Mouse (Mus musculus) urinary bladder, postnatal 36 days (tissue): ENCODE measurements around the gene Gpr137.
A peak's percentile ranks its signal among the peaks of the same experiment; 100 is the strongest.

Experiments used
- DNase-seq, 2 experiments: peaks; one replicate each; pipeline ENCODE4 v3.0.0; 2022; ENCODE audit warnings: low spot score in 2 of 2, mixed read lengths in 1 of 2

The Gpr137 gene

GRCm38 (mm10) chr19:6941372-6942248 lies 670 bp downstream of the Gpr137 start, which contains the start of gene Bad:
Bad (plus strand) TSS chr19:6941861.
- DNase-seq = peak; percentile 92 to 94

GRCm38 (mm10) chr19:6940396-6941351 lies 1.6 kb downstream of the Gpr137 start:
- DNase-seq = no peak

- no peak for DNase-seq
Observed at GRCm38 (mm10) chr19:6939106-6940002, 2.9 kb downstream of the Gpr137 start.

- no peak for DNase-seq
Observed at GRCm38 (mm10) chr19:6937541-6938465, 4.5 kb downstream of the Gpr137 start.

- DNase-seq = no peak
Observed at GRCm38 (mm10) chr19:6936299-6936698, 6.0 kb downstream of the Gpr137 start.

- no peak for DNase-seq
Observed at GRCm38 (mm10) chr19:6934195-6934977, 7.9 kb downstream of the Gpr137 start, which contains the start of gene Kcnk4. Kcnk4 (minus strand) TSS chr19:6934515.

- DNase-seq = no peak
Observed at GRCm38 (mm10) chr19:6933436-6934194, 8.7 kb downstream of the Gpr137 start.

GRCm38 (mm10) chr19:6933102-6933435 lies 9.2 kb downstream of the Gpr137 start:
- no peak for DNase-seq

GRCm38 (mm10) chr19:6932018-6932417 lies 10.3 kb downstream of the Gpr137 start:
- DNase-seq = no peak

- no peak for DNase-seq
Observed at GRCm38 (mm10) chr19:6931002-6931401, 11.3 kb downstream of the Gpr137 start.

GRCm38 (mm10) chr19:6928080-6928479 lies 14.2 kb downstream of the Gpr137 start:
- no peak for DNase-seq

GRCm38 (mm10) chr19:6926559-6927255 lies 15.6 kb downstream of the Gpr137 start:
- peak; percentile 67 to 74 for DNase-seq

- DNase-seq = no peak
Observed at GRCm38 (mm10) chr19:6925611-6926329, 16.5 kb downstream of the Gpr137 start.

- no peak for DNase-seq
Observed at GRCm38 (mm10) chr19:6925307-6925573, 17.0 kb downstream of the Gpr137 start, which contains the start of gene Catsperz. Catsperz (minus strand) TSS chr19:6925380.

GRCm38 (mm10) chr19:6924461-6925306 lies 17.6 kb downstream of the Gpr137 start:
- DNase-seq = peak; percentile 87 to 88

- no peak for DNase-seq
Observed at GRCm38 (mm10) chr19:6922901-6923735, 19.2 kb downstream of the Gpr137 start.
